Mouse (Mus musculus): ENCODE data around the gene Zfp956.

DNA sequence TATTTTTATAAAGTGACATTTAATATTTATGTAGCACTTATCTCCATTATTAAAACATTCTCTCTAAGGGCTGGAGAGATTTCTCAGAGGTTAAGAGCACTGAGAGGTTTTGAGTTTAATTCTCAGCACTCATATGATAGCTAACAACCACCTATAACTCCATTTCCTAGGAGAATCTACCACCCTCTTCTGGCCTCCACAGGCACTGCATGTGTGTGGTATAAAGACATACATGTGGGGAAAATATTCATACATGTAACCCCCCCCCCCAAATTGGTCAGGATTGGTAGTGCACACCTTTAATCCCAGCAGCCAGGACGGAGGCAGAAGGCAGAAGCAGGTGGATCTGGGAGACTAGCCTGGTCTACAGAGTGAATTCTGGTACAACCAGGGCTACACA, 21.4 kb downstream of the Zfp956 start:
- TF ChIP-seq CTCF (IDR thresholded peaks at IDR 0.05; ENCODE audit: low read depth) (peak; percentile 51), EP300 (IDR thresholded peaks at IDR 0.05; ENCODE audit: low read depth) (no peak)

Data from liver, postnatal 0 days (tissue).